Mouse (Mus musculus): ENCODE measurements around the gene Atrn. TPM values are rescaled to one million over a fixed set of nuclear protein-coding genes. Genes with fewer than 3 reads are reported as not detected.

Atrn gene
- polyA plus RNA-seq, 1 experiment, result 0.09 TPM

- no peaks in the 10 kb centered on the region for H3K27me3 ChIP-seq (ENCODE audit: control insufficient read depth)
- no peaks in the 10 kb centered on the region for H3K9me3 ChIP-seq (ENCODE audit: control insufficient read depth, low read length)
- peaks cover 3% of the 10 kb centered on the region for H3K36me3 ChIP-seq (ENCODE audit: control insufficient read depth)
- H3K4me3 ChIP-seq (replicated peaks), result peak overlapping the region; percentile 94
- H3K4me1 ChIP-seq (ENCODE audit: control insufficient read depth), result peaks cover 30% of the 10 kb centered on the region
- no peak for TF ChIP-seq GATA1 (IDR thresholded peaks at IDR 0.05; ENCODE audit: low read length)
- TF ChIP-seq TAL1 (IDR thresholded peaks at IDR 0.05; ENCODE audit: low read length), result no peak
Measured at GRCm38 (mm10) chr2:130906584-130907315, 455 bp downstream of the Atrn start.

DNA sequence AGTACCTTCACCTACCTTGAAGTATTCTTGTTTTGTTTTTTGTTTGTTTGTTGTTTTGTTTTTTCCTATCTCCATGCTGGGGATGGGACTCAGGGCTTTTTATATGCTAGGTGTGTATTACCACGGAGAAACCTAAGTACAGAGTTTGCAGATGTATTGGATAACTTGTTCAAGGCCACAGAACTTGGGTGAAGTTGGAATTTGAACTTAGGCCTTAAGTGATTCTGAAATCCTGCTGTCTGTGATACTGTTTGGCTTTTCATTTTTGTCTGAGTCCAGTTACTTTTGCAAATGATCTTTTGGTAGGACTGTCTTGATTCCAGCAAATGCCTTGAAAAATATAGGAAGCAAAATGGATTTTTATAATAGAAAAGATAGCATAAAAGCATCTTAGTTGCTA is 5.4 kb downstream of the Atrn start:
- TF ChIP-seq TAL1 (IDR thresholded peaks at IDR 0.05; ENCODE audit: low read length) (no peak), GATA1 (IDR thresholded peaks at IDR 0.05; ENCODE audit: low read length) (no peak)
- Histone ChIP-seq H3K9me3 (ENCODE audit: control insufficient read depth, low read length) (no peaks in the 10 kb centered on the region), H3K27me3 (ENCODE audit: control insufficient read depth) (no peaks in the 10 kb centered on the region), H3K4me3 (replicated peaks) (no peak overlapping the region), H3K4me1 (ENCODE audit: control insufficient read depth) (peaks cover 21% of the 10 kb centered on the region), H3K36me3 (ENCODE audit: control insufficient read depth) (peaks cover 3% of the 10 kb centered on the region)

- Histone ChIP-seq H3K27me3 (ENCODE audit: control insufficient read depth) (no peaks in the 10 kb centered on the region), H3K9me3 (ENCODE audit: control insufficient read depth, low read length) (no peaks in the 10 kb centered on the region), H3K4me3 (replicated peaks) (no peak overlapping the region), H3K4me1 (ENCODE audit: control insufficient read depth) (no peaks in the 10 kb centered on the region; the same call in 1 of the 2 replicates), H3K36me3 (ENCODE audit: control insufficient read depth) (peaks cover 3% of the 10 kb centered on the region)
- TF ChIP-seq TAL1 (IDR thresholded peaks at IDR 0.05; ENCODE audit: low read length) (no peak), GATA1 (IDR thresholded peaks at IDR 0.05; ENCODE audit: low read length) (no peak)
Measured at GRCm38 (mm10) chr2:130914873-130915272, 8.6 kb downstream of the Atrn start.

DNA sequence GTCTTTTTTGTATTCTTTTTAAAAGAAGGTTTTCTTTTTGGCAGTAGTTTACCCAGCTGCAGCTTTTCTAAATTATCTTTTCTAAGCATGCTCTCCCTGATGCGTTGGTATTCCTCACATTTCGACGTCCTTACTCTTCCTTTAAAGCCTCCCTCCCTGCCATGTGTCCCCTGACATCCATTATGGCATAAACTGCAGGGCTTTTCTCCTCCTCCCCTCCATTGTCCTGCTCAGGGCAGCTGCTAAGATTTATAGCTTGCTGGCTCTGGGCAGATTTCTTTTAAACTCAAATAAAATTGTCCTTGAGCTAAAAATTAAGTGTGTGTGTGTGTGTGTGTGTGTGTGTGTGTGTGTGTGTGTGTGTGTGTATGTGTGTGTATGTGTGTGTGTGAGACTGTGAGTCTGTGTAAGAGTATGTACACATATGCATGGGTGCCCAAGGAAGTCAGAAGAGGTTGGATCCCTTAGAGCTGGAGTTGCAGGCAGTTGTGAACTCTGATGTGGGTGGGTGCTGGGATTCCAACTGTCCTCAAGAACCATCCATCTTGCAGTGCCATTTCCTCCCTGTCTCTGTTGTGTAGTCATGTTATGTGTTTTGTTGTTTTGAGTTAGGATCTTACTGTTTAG is 10.3 kb downstream of the Atrn start:
- Histone ChIP-seq H3K36me3 (ENCODE audit: control insufficient read depth) (no peaks in the 10 kb centered on the region; the same call in none of the 2 replicates), H3K4me1 (ENCODE audit: control insufficient read depth) (no peaks in the 10 kb centered on the region), H3K27me3 (ENCODE audit: control insufficient read depth) (no peaks in the 10 kb centered on the region), H3K4me3 (replicated peaks) (no peak overlapping the region), H3K9me3 (ENCODE audit: control insufficient read depth, low read length) (no peaks in the 10 kb centered on the region)
- TF ChIP-seq GATA1 (IDR thresholded peaks at IDR 0.05; ENCODE audit: low read length) (no peak), TAL1 (IDR thresholded peaks at IDR 0.05; ENCODE audit: low read length) (no peak)

DNA sequence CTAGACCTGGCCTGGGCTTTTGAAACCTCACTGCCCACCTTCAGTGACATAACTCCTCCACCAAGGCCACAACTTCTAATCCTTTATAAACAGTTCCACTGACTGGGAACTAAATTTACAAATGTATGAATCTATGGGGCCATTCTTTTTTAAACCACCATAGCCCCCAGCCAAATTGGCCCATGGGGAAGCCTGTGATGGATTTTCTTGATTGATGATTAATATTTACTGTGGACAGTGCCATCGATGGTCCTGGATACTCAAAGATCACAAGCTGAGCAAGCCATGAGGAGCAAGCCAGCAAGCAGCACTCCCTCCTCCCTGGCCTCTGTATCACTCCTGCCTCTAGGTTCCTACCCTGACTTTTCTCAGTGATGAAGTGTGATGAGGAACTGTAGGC is 11.4 kb downstream of the Atrn start:
- Histone ChIP-seq H3K9me3 (ENCODE audit: control insufficient read depth, low read length) (no peaks in the 10 kb centered on the region), H3K4me3 (replicated peaks) (no peak overlapping the region), H3K36me3 (ENCODE audit: control insufficient read depth) (no peaks in the 10 kb centered on the region; the same call in none of the 2 replicates), H3K4me1 (ENCODE audit: control insufficient read depth) (no peaks in the 10 kb centered on the region), H3K27me3 (ENCODE audit: control insufficient read depth) (no peaks in the 10 kb centered on the region)
- TF ChIP-seq TAL1 (IDR thresholded peaks at IDR 0.05; ENCODE audit: low read length) (no peak), GATA1 (IDR thresholded peaks at IDR 0.05; ENCODE audit: low read length) (no peak)

DNA sequence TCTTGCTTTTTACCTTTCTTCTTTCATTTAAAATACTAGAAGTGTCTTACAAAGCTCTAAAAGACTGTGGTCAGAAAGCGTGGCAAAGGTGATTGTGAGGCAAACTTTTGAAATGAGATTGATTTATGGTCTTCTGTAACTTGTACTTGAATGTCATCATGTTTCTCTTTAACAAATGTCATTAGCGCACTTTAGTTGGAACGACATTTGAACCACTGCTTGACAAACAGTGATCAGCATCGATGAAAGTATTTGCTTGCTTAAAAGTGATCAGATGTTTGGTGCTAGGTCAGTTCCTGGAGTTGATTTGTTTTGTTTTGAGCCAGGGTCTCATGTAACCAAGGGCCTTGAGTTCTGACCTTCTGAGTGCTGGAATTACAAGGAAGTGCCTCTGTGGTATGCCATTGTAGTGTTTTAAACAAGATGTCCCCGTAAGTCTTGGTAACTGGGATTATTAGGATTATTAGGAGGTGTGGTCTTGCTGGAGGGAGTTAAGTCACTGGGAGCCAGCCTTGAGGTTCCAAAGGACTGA is 12.8 kb downstream of the Atrn start:
- Histone ChIP-seq H3K4me3 (replicated peaks) (no peak overlapping the region), H3K4me1 (ENCODE audit: control insufficient read depth) (no peaks in the 10 kb centered on the region), H3K9me3 (ENCODE audit: control insufficient read depth, low read length) (no peaks in the 10 kb centered on the region), H3K36me3 (ENCODE audit: control insufficient read depth) (no peaks in the 10 kb centered on the region; the same call in none of the 2 replicates), H3K27me3 (ENCODE audit: control insufficient read depth) (no peaks in the 10 kb centered on the region)
- TF ChIP-seq GATA1 (IDR thresholded peaks at IDR 0.05; ENCODE audit: low read length) (no peak), TAL1 (IDR thresholded peaks at IDR 0.05; ENCODE audit: low read length) (no peak)

DNA sequence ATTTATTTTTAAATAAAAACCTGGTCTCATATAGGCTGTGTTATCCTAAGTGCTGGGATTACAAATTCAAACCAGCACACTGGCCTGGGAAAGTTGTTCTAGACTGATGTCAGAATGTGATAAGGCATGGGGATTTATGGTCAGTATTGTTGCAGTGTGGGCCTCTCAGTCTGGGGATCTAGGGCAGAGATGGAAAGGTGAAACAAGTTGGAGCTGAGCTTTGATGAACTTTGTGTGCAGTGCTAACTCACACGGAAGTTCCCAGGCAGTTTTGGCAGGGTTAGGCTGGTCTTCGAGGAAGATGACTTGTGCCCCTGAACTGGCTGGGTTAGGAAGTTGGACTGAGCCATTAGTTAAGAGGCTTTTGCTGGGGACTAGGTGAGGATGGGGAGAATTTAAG is 18.7 kb downstream of the Atrn start:
- peaks cover 2% of the 10 kb centered on the region; the same call in 1 of the 2 replicates for H3K4me1 ChIP-seq (ENCODE audit: control insufficient read depth)
- no peaks in the 10 kb centered on the region for H3K27me3 ChIP-seq (ENCODE audit: control insufficient read depth)
- TF ChIP-seq GATA1 (IDR thresholded peaks at IDR 0.05; ENCODE audit: low read length) (no peak), TAL1 (IDR thresholded peaks at IDR 0.05; ENCODE audit: low read length) (no peak)
- no peak overlapping the region for H3K4me3 ChIP-seq (replicated peaks)
- H3K9me3 ChIP-seq (ENCODE audit: control insufficient read depth, low read length), result no peaks in the 10 kb centered on the region
- H3K36me3 ChIP-seq (ENCODE audit: control insufficient read depth), result no peaks in the 10 kb centered on the region; the same call in 1 of the 2 replicates

DNA sequence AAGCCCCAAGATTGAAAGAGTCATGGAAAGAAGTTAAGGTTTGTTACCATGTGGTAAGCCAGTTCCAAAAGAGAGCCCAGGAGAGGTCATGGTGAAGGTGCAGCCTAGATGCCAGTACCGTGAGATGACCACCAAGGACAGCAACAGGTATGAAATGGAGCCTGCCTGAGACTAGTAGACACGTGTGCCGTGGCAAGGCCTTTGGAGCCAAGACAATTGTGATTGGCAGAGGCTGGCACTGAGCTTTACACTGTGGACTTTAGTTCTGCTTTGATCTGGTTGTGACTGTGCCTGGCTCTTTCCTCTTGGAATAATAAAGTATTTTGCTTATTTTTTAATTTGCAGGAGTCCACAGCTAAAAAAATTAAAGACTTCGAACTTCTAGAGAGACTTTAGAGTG is 21.7 kb downstream of the Atrn start:
- TF ChIP-seq TAL1 (IDR thresholded peaks at IDR 0.05; ENCODE audit: low read length), result no peak

GRCm38 (mm10) chr2:130928530-130928929 is 22.2 kb downstream of the Atrn start:
- H3K4me1 ChIP-seq (ENCODE audit: control insufficient read depth), result peaks cover 3% of the 10 kb centered on the region; the same call in 1 of the 2 replicates
- H3K36me3 ChIP-seq (ENCODE audit: control insufficient read depth), result peaks cover 4% of the 10 kb centered on the region; the same call in 1 of the 2 replicates
- no peak for TF ChIP-seq TAL1 (IDR thresholded peaks at IDR 0.05; ENCODE audit: low read length)
- TF ChIP-seq GATA1 (IDR thresholded peaks at IDR 0.05; ENCODE audit: low read length), result no peak
- no peaks in the 10 kb centered on the region for H3K9me3 ChIP-seq (ENCODE audit: control insufficient read depth, low read length)
- H3K4me3 ChIP-seq (replicated peaks), result no peak overlapping the region
- H3K27me3 ChIP-seq (ENCODE audit: control insufficient read depth), result no peaks in the 10 kb centered on the region

More for the DNA sequence above, 21.7 kb downstream of the Atrn start:
- no peaks in the 10 kb centered on the region for H3K27me3 ChIP-seq (ENCODE audit: control insufficient read depth)
- H3K9me3 ChIP-seq (ENCODE audit: control insufficient read depth, low read length), result no peaks in the 10 kb centered on the region
- no peak overlapping the region for H3K4me3 ChIP-seq (replicated peaks)
- H3K36me3 ChIP-seq (ENCODE audit: control insufficient read depth), result peaks cover 2% of the 10 kb centered on the region; the same call in 1 of the 2 replicates
- peaks cover 3% of the 10 kb centered on the region; the same call in 1 of the 2 replicates for H3K4me1 ChIP-seq (ENCODE audit: control insufficient read depth)
